Mouse (Mus musculus) thymus, postnatal 10 days (tissue): ENCODE data around the gene Hdgf.

Experiments used
- DNase-seq, 2 experiments: peaks; one replicate each; pipeline ENCODE4 v3.0.0; 2021; ENCODE audit warnings: low spot score in 2 of 2

Gene Hdgf

DNA sequence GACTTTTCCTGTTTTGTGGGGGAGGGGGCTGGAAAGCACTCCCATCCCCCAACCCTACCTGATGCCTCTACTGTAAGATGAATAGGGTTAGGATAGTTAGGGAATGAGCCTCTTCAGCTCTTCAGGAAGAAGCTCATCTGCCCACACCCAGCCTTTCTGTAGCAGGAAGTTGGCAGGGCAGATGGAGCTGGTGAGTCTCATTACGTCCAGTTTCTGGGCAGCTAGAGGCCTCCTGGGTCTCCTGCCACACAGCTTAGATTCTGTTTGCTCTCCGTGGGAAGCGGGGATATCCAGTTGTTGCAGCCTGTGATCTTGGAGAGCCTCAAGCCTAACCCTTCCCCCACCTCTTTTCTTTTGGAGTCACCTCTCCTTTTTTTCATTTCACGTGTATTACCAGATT is 3.8 kb downstream of the Hdgf start:
- DNase-seq, result no peak

- DNase-seq, result peak in 1 of 2 experiments; percentile 18
These were observed 4.5 kb downstream of the Hdgf start for GRCm38 (mm10) chr3:87910573-87911141.

GRCm38 (mm10) chr3:87913491-87913890 is 7.4 kb downstream of the Hdgf start:
- no peak for DNase-seq

- no peak for DNase-seq
These were observed 7.8 kb downstream of the Hdgf start for GRCm38 (mm10) chr3:87913891-87914290.

- no peak for DNase-seq
These were observed 10.9 kb downstream of the Hdgf start for GRCm38 (mm10) chr3:87916990-87917389.

DNA sequence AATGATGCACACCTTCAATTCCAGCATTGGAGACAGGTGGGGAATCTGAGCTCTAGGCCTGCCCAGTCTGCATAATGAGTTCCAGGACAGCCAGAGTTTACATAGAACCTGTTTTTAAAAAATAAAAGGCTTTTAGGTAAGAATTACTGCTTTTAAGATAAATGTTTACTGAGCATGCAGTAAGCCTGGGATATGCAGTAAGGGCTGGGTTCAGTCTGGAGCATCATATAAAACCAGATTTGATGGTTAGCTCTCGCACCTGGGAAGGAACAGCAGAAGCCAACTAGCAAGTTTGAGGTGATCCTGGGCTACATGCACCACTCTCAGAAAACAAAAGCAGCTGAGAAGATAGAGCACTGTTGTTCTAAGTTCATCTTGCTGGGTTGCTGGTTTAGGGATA is 12.4 kb downstream of the Hdgf start:
- DNase-seq, result no peak

DNA sequence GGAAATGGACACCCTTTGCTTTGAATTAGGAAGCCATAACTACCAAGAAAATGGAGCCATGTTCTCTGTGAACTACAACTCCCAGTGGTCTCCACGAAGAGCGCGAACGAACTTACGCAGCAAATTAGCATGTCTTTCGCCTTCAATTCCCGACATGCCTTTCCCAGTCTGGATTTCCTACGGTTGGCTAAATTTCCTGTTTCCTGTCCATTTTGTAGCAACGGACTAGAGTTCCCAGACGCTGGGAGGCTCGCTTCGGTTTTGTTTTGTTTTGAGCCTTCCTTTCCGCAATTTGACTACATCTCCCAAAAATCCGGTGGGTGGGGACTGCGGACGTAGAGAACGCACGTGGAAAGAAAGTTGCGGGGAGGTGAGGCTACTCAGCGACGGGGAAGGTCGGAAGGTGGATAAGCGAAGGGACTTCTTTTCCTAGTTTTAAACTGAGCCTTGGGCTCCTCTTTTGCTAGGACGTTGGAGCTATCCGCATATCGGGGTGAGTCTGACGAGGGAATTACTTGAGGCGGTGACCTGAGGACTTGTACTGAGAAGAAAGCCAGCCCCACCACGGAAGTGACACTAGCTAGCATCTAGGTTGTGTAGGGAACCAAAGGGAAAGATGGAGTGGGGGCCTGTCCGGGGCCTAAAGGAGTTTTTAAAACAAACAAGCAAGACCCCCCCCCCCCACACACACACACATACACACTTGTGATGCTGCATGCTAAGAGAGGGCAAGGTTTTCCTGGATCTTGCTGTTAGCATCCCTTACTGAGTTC is 13.4 kb downstream of the Hdgf start, which contains the start of gene Mrpl24:
Gene Mrpl24, plus strand, starts transcription at position 171 of the 773 bp plus-strand sequence.
- peak; percentile 37 to 38 for DNase-seq

- DNase-seq, result no peak
These were observed 14.3 kb downstream of the Hdgf start for GRCm38 (mm10) chr3:87920270-87920943.

DNA sequence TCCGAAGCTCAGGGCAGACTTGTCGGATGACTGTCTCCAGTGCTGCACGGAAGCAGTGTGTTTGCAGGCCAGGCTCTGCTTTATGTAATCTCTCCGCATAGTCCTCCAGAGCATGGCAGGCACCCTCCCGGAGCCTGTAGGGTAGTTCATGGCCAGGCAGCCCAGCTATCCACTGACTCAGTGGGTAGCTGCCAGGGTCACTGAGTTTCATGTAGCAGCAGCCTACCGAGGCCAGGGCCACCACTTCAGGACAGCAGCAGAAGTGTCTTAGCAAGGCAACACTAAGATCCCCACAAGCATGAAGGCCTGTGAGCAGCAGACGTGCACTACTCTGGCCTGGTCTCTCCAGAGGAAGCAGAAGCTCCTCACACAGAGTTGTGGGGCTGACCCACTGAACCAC is 18.9 kb downstream of the Hdgf start:
- DNase-seq, result no peak

DNA sequence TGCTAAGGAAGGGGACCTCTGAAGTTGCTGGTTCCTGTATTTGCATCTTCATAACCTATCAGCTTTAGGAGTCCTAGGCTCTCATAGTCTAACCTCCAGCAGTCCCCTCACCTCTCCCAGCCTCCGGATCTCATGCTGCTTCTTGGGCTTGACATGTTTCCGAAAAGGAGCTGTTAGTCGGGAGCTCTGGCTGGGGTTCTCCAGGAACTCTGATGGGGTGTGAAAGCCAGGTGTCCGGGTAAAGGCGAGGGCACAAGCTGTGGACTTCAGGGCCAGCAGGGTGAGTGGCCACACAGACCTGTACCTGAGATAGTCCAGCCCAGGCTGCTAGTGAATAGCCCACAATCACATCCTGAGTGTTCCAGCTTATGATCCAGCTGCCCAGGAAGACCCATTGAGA is 21.3 kb downstream of the Hdgf start:
- DNase-seq, result no peak

DNA sequence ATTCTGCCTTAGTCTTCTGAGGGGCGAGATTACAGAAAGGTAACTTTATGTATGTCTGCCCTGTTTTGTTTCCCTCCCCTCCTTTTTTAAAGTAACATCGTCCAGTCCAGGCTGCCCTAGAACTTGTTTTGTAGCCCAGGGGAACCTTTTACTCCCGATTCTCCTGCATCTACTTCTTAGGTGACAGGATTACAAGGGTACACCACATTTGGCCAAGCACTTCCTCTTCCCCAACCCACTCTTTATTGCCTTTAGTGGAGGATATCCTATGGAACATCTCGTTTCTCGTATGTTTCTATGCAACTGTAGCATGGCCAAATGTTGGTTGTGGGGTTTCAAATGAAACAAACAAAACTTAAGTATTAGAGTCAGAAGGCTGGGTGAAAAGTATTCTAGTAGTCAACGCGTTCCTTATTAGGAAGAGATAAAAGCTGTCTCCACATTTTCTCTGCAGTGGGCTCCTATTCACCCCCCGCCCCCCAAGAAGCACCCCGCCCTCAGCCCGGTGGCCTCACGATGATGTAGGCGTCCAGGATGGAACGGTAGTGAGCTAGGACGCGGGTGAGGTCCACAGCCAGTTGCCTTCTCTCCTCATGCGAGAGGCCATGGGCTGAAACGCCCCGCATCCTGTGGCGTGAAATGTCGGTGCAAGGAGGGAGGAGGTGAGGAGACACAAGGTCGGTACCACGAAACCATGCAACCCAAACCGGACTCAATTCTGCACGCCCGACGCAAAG is 23.4 kb downstream of the Hdgf start:
- DNase-seq, result no peak

- DNase-seq, result peak; percentile 93 to 95
These were observed 24.1 kb downstream of the Hdgf start, which contains the start of the genes Isg20l2 and Rrnad1 for GRCm38 (mm10) chr3:87930078-87930795. TSS of gene Isg20l2 (plus strand) at chr3:87930314. TSS of gene Rrnad1 (minus strand) at chr3:87930717.

DNA sequence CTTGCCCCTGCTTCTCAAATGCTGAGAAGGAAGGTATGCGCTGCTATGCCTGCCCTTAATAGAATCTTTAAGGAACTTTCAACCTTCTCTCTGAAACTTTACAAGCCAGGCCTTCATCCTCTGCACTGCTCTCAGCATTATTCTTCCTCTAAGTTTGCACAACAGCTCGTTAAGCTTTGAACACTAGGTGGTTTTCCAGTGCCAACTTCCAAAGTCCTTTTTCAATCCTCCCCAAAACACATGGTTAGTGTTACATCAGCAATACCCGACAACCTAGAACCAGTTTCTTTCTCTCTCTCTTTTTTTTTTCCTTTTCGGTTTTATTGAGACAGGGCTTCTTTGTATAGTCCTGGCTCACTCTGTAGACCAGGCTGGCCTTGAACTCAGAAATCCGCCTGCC is 27.9 kb downstream of the Hdgf start:
- no peak for DNase-seq

GRCm38 (mm10) chr3:87934501-87934900 is 28.4 kb downstream of the Hdgf start:
- no peak for DNase-seq

- DNase-seq, result no peak
These were observed 29.1 kb downstream of the Hdgf start for GRCm38 (mm10) chr3:87935201-87935600.

GRCm38 (mm10) chr3:87935776-87936175 is 29.7 kb downstream of the Hdgf start:
- peak in 1 of 2 experiments; percentile 80 for DNase-seq

- no peak for DNase-seq
These were observed 34.5 kb downstream of the Hdgf start for GRCm38 (mm10) chr3:87940611-87941010.

GRCm38 (mm10) chr3:87942471-87942870 is 36.4 kb downstream of the Hdgf start:
- no peak for DNase-seq

DNA sequence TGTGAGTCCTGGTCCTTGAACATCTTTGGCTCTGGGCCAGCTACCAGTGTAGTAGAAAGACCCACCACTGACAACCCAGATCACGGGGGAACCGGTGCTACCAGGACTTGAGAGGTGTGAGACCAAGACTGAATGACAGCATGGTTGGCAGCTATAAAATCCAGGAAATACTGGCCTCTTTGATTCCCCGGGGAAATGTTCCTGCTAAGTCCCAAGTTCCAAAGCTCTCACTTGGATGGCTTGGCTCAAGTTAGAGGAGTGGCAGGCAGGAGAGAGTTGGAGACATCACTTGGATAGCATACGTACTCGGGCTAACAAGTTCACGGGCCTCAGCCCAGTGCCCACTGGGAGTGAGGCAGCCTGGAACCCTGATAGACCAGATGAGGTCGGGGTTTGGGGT is 37.5 kb downstream of the Hdgf start:
- no peak for DNase-seq

DNA sequence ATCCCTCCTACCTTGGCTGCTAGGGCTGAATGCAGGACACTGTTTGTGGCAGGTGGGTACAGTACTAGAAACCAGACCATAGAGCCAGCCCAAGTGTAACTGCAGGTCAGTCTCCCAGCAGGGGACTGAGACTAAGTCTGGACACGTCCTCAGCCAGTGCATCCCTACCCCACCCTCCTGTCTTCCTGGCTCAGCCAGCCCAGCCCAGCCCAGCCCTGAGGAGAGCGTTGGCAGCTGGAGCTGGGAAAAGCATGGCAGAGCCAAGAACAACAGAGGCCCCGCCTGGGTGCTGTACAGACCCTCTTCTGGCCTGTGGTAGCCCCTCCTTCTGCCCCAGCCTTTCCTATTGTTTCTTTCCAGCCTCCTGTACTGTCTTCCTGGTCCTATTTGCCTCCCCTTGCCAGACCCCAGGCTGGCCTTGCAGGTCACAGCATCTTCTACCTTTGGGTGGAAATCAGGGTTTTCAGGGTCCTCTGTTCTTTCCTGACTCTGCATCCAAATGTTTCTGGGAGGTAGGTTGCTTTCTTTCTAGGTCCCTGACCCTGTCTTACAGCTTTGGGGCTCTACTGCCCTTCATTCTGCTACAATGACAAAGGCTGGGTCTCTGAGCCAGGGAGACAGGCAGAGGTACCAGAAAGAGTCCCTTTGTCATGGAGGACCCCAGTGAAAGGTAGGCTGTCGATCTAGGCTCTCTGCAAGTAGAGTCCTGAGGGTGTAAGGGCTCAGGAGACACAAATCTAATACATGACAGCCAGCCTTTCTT is 38.9 kb downstream of the Hdgf start:
- no peak for DNase-seq
